Mouse (Mus musculus): ENCODE results near the gene Crip3. TPM values are rescaled to one million over a fixed set of nuclear protein-coding genes. Genes with fewer than 3 reads are reported as not detected.

The Crip3 gene
- polyA plus RNA-seq (2012; fragmentation: generic; extraction: Trizol), result not detected
- long read RNA-seq, experiment 1, result 0 reads
- long read RNA-seq, experiment 2, result 0 reads

- TF ChIP-seq FOSL1 (IDR thresholded peaks at IDR 0.05; ENCODE audit: insufficient read depth, low read length, poor library complexity, severe bottlenecking), result no peak
- no peak for TF ChIP-seq MAX (IDR thresholded peaks at IDR 0.05)
- TF ChIP-seq USF1 (IDR thresholded peaks at IDR 0.05; ENCODE audit: low read depth), result no peak
- TF ChIP-seq MYOD1 (IDR thresholded peaks at IDR 0.05; ENCODE audit: control insufficient read depth, insufficient read length, low read depth), result no peak
- TF ChIP-seq CEBPB (IDR thresholded peaks at IDR 0.05; ENCODE audit: low read depth), result no peak
- TF ChIP-seq MYOG (IDR thresholded peaks at IDR 0.05; ENCODE audit: control insufficient read depth, extremely low read depth, insufficient read length), result no peak
- no peak for TF ChIP-seq CTCF (IDR thresholded peaks at IDR 0.05; ENCODE audit: control insufficient read depth, insufficient read depth, insufficient read length)
- Histone ChIP-seq H3K36me3 (ENCODE audit: control insufficient read depth, insufficient read depth) (no peaks in the 10 kb centered on the region), H3K4me3 (ENCODE audit: insufficient read depth, poor library complexity, severe bottlenecking) (no peak within 1 kb of the TSS), H3K27me3 (ENCODE audit: control insufficient read depth, insufficient read depth, insufficient read length) (peaks cover 27% of the 10 kb centered on the region), H3ac (ENCODE audit: control insufficient read depth, insufficient read length, low read depth) (no peak within 1 kb of the TSS), H3K79me3 (ENCODE audit: low read depth) (no peaks in the 10 kb centered on the region), H3K79me2 (ENCODE audit: control insufficient read depth, insufficient read depth) (no peaks in the 10 kb centered on the region)
Measured at GRCm38 (mm10) chr17:46428761-46429414, at the start of gene Crip3. Gene Crip3 (plus strand): TSS chr17:46428926.

DNA sequence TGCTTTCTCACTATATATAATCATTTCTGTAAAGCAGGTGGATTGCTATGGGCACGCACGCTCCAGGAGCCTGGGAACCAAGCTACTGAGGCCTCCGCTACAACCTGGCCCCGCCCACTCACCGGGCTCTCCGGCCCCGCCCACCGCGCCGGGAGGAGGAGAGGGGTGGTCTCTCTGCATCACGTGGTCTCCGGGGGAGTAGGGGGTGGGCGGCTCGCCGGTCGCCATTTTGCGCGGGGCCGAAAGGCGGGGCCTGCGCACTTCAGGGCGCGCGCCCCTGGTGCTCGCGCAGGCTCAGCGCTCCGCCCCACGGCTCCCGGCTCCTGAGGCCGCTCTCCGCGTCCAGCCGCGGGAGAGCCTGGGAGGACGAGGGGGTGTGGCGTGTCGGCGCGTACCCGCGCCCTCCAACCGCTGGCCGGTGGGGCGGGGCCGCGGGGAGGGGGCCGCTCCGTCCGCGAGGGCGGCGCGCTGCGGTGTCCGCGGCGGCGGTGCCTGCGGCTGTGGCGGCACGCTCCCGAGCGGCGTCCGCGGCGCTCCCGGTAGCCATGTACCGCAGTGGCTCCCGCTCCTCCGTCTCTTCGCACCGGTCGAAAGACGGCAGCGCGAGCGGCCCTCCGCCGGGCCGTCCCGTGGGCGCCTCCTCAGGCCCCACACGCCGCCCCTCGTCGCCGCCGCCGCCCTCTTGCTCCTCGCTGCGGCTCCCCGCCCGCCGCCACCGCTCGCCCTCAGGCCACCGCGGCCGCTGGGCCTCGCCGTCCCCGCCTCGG is 45.2 kb upstream of the Crip3 start, which contains the start of gene Zfp318:
TSS of gene Zfp318 (plus strand) at position 438 of the 767 bp plus-strand sequence.
- H3K36me3 ChIP-seq (ENCODE audit: control insufficient read depth, insufficient read depth), result peaks cover 9% of the 10 kb centered on the region
- H3K27me3 ChIP-seq (ENCODE audit: control insufficient read depth, insufficient read depth, insufficient read length), result no peaks in the 10 kb centered on the region
- TF ChIP-seq MYOG (IDR thresholded peaks at IDR 0.05; ENCODE audit: control insufficient read depth, extremely low read depth, insufficient read length), result no peak
- peak; percentile 92 for TF ChIP-seq USF1 (IDR thresholded peaks at IDR 0.05; ENCODE audit: low read depth)
- TF ChIP-seq MAX (IDR thresholded peaks at IDR 0.05), result peak; percentile 30
- peaks cover 7% of the 10 kb centered on the region for H3K79me2 ChIP-seq (ENCODE audit: control insufficient read depth, insufficient read depth)
- H3K4me3 ChIP-seq (ENCODE audit: insufficient read depth, poor library complexity, severe bottlenecking), result peak within 1 kb of the TSS; percentile 53
- H3ac ChIP-seq (ENCODE audit: control insufficient read depth, insufficient read length, low read depth), result peak within 1 kb of the TSS; percentile 100
- H3K79me3 ChIP-seq (ENCODE audit: low read depth), result peaks cover 2% of the 10 kb centered on the region

DNA sequence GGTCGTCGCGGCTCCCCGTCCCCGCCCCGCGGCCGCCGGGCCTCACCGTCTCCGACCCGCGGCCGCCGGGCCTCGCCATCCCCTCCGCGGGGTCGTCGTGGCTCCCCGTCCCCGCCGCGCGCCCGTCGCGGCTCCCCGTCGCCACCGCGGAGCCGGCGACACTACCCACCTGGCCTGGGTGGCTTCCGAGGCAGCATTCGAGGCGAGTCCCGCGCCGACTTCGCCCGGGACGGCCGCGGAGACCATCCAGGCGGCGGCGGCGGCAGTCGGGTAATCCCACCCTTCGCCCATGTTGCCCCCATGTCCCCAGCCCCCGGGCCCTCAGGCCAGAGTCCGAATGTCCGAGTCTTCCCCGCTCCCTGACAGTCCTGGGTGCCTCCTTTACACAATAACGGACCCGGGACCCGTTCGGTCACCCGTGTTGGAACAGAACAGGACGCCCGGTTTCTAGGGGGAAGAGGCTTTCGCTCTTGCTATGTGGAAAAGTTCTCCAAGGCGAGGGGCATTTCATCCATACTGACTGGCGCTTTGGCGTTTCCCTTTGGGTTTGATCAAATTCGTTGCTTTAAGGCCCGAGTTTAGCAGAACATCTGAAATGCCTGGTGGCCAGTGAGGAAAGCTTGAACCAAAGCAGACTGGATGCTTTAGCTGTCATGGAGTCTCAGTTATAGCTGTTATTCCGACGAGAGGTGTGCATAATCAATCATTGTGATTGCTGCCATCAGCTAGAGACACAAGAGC is 44.5 kb upstream of the Crip3 start:
- peak overlapping the region; percentile 100 for H3ac ChIP-seq (ENCODE audit: control insufficient read depth, insufficient read length, low read depth)
- no peaks in the 10 kb centered on the region for H3K27me3 ChIP-seq (ENCODE audit: control insufficient read depth, insufficient read depth, insufficient read length)
- no peak for TF ChIP-seq MYOD1 (IDR thresholded peaks at IDR 0.05; ENCODE audit: control insufficient read depth, insufficient read length, low read depth)
- no peak for TF ChIP-seq CTCF (IDR thresholded peaks at IDR 0.05; ENCODE audit: control insufficient read depth, insufficient read depth, insufficient read length)
- TF ChIP-seq MYOG (IDR thresholded peaks at IDR 0.05; ENCODE audit: control insufficient read depth, extremely low read depth, insufficient read length), result no peak
- TF ChIP-seq USF1 (IDR thresholded peaks at IDR 0.05; ENCODE audit: low read depth), result no peak
- TF ChIP-seq MAX (IDR thresholded peaks at IDR 0.05), result no peak
- TF ChIP-seq FOSL1 (IDR thresholded peaks at IDR 0.05; ENCODE audit: insufficient read depth, low read length, poor library complexity, severe bottlenecking), result no peak
- no peak for TF ChIP-seq CEBPB (IDR thresholded peaks at IDR 0.05; ENCODE audit: low read depth)
- peak overlapping the region; percentile 53 for H3K4me3 ChIP-seq (ENCODE audit: insufficient read depth, poor library complexity, severe bottlenecking)
- peaks cover 14% of the 10 kb centered on the region for H3K36me3 ChIP-seq (ENCODE audit: control insufficient read depth, insufficient read depth)
- peaks cover 2% of the 10 kb centered on the region for H3K79me3 ChIP-seq (ENCODE audit: low read depth)
- peaks cover 7% of the 10 kb centered on the region for H3K79me2 ChIP-seq (ENCODE audit: control insufficient read depth, insufficient read depth)

DNA sequence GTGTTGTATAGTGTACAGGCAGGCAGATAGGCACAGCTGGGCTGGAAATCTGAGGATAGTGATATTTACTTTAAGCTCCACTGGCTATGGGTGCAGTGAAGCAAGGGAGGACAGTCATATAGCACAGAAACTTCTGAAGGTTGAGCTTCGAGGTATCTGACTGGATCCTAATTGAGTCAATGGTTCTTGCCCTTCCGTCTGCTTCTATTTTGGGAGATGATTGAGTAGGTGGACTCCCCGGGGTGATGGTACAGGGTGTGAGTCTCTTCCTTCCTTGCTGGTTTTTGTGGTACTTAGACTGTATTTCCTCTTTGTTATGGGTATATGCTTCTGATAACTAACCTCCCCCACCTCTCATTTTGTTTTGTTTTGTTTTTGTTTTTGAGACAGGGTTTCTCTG is 40.5 kb upstream of the Crip3 start:
- Histone ChIP-seq H3K27me3 (ENCODE audit: control insufficient read depth, insufficient read depth, insufficient read length) (no peaks in the 10 kb centered on the region), H3ac (ENCODE audit: control insufficient read depth, insufficient read length, low read depth) (no peak overlapping the region), H3K36me3 (ENCODE audit: control insufficient read depth, insufficient read depth) (peaks cover 30% of the 10 kb centered on the region), H3K79me3 (ENCODE audit: low read depth) (peaks cover 2% of the 10 kb centered on the region), H3K4me3 (ENCODE audit: insufficient read depth, poor library complexity, severe bottlenecking) (no peak overlapping the region), H3K79me2 (ENCODE audit: control insufficient read depth, insufficient read depth) (peaks cover 7% of the 10 kb centered on the region)
- TF ChIP-seq MYOD1 (IDR thresholded peaks at IDR 0.05; ENCODE audit: control insufficient read depth, insufficient read length, low read depth) (no peak), USF1 (IDR thresholded peaks at IDR 0.05; ENCODE audit: low read depth) (no peak), MAX (IDR thresholded peaks at IDR 0.05) (no peak), MYOG (IDR thresholded peaks at IDR 0.05; ENCODE audit: control insufficient read depth, extremely low read depth, insufficient read length) (no peak), CTCF (IDR thresholded peaks at IDR 0.05; ENCODE audit: control insufficient read depth, insufficient read depth, insufficient read length) (no peak)

DNA sequence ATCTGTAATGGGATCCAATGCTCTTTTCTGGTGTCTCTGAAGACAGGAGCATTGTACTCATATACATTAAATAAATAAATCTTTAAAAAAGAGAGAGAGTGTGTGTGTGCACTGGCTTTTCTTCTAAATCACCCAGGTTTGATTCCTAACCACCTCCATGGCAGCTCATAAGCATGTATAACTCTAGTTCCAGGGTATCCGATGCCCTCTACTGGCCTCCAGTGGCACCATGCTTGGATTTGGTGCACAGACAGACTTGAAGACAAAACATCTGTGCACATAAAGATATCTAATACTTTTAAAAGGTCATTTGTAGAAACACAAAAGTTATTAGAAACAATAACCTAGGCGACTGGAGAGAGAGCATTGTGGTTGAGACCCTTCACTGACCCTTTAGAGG is 35.7 kb upstream of the Crip3 start:
- H3K79me3 ChIP-seq (ENCODE audit: low read depth), result no peaks in the 10 kb centered on the region
- no peak overlapping the region for H3K4me3 ChIP-seq (ENCODE audit: insufficient read depth, poor library complexity, severe bottlenecking)
- no peaks in the 10 kb centered on the region for H3K27me3 ChIP-seq (ENCODE audit: control insufficient read depth, insufficient read depth, insufficient read length)
- peaks cover 36% of the 10 kb centered on the region for H3K36me3 ChIP-seq (ENCODE audit: control insufficient read depth, insufficient read depth)
- no peak overlapping the region for H3ac ChIP-seq (ENCODE audit: control insufficient read depth, insufficient read length, low read depth)
- H3K79me2 ChIP-seq (ENCODE audit: control insufficient read depth, insufficient read depth), result no peaks in the 10 kb centered on the region
- TF ChIP-seq MAX (IDR thresholded peaks at IDR 0.05), result no peak
- peak; percentile 31 for TF ChIP-seq CTCF (IDR thresholded peaks at IDR 0.05; ENCODE audit: control insufficient read depth, insufficient read depth, insufficient read length)

Data from C2C12 (cell line).